Mouse (Mus musculus) T-cell, adult 2 months (primary cell): ENCODE results near the gene Mdp1.

Source experiments
- DNase-seq: peaks from one replicate; pipeline ENCODE4 v3.0.0; 2022; ENCODE audit warnings: low spot score

Mdp1 gene

GRCm38 (mm10) chr14:55659960-55660573 lies at the start of gene Mdp1:
Mdp1 (minus strand) TSS chr14:55660508.
- DNase-seq = peak; percentile 83

GRCm38 (mm10) chr14:55709509-55709908 lies 49.2 kb upstream of the Mdp1 start:
- DNase-seq = no peak

- DNase-seq = no peak
Observed at GRCm38 (mm10) chr14:55707397-55707796, 47.1 kb upstream of the Mdp1 start.

- DNase-seq = no peak
Observed at GRCm38 (mm10) chr14:55706051-55706600, 45.8 kb upstream of the Mdp1 start.

- DNase-seq = no peak
Observed at GRCm38 (mm10) chr14:55702761-55703160, 42.5 kb upstream of the Mdp1 start.

- no peak for DNase-seq
Observed at GRCm38 (mm10) chr14:55701131-55701530, 40.8 kb upstream of the Mdp1 start.

- DNase-seq = no peak
Observed at GRCm38 (mm10) chr14:55697226-55697625, 36.9 kb upstream of the Mdp1 start.

- DNase-seq = no peak
Observed at GRCm38 (mm10) chr14:55689433-55689832, 29.1 kb upstream of the Mdp1 start.

GRCm38 (mm10) chr14:55682118-55682493 lies 21.8 kb upstream of the Mdp1 start:
- no peak for DNase-seq

GRCm38 (mm10) chr14:55681160-55682117 lies 21.1 kb upstream of the Mdp1 start, which contains the start of gene Tinf2:
Tinf2 (minus strand) TSS chr14:55681820.
- peak; percentile 96 for DNase-seq

- DNase-seq = no peak
Observed at GRCm38 (mm10) chr14:55677615-55678014, 17.3 kb upstream of the Mdp1 start.

- DNase-seq = no peak
Observed at GRCm38 (mm10) chr14:55672741-55673060, 12.4 kb upstream of the Mdp1 start.

- DNase-seq = peak; percentile 92
Observed at GRCm38 (mm10) chr14:55671833-55672740, 11.8 kb upstream of the Mdp1 start, which contains the start of the genes Gmpr2 and Nedd8. Gmpr2 (plus strand) TSS chr14:55671941. Nedd8 (minus strand) TSS chr14:55672124.

GRCm38 (mm10) chr14:55671486-55671832 lies 11.2 kb upstream of the Mdp1 start:
- DNase-seq = peak; percentile 6

- DNase-seq = no peak
Observed at GRCm38 (mm10) chr14:55660636-55661035, 328 bp upstream of the Mdp1 start.

GRCm38 (mm10) chr14:55658011-55658410 lies 2.3 kb downstream of the Mdp1 start:
- no peak for DNase-seq

- DNase-seq = no peak
Observed at GRCm38 (mm10) chr14:55656935-55657334, 3.4 kb downstream of the Mdp1 start.

- no peak for DNase-seq
Observed at GRCm38 (mm10) chr14:55651528-55651927, 8.8 kb downstream of the Mdp1 start.

- DNase-seq = no peak
Observed at GRCm38 (mm10) chr14:55649884-55650283, 10.4 kb downstream of the Mdp1 start, which contains the start of gene Tssk4. Tssk4 (plus strand) TSS chr14:55650184.

GRCm38 (mm10) chr14:55644261-55644888 lies 15.9 kb downstream of the Mdp1 start:
- peak; percentile 47 for DNase-seq
